Mouse (Mus musculus) kidney, postnatal 25 days (tissue): ENCODE measurements around the gene Borcs8.
A peak's percentile ranks its signal among the peaks of the same experiment; 100 is the strongest.

Experiments used
- DNase-seq, 2 experiments: peaks; one replicate each; pipeline ENCODE4 v3.0.0; 2021; ENCODE audit warnings: mixed read lengths in 2 of 2

The Borcs8 gene

DNA sequence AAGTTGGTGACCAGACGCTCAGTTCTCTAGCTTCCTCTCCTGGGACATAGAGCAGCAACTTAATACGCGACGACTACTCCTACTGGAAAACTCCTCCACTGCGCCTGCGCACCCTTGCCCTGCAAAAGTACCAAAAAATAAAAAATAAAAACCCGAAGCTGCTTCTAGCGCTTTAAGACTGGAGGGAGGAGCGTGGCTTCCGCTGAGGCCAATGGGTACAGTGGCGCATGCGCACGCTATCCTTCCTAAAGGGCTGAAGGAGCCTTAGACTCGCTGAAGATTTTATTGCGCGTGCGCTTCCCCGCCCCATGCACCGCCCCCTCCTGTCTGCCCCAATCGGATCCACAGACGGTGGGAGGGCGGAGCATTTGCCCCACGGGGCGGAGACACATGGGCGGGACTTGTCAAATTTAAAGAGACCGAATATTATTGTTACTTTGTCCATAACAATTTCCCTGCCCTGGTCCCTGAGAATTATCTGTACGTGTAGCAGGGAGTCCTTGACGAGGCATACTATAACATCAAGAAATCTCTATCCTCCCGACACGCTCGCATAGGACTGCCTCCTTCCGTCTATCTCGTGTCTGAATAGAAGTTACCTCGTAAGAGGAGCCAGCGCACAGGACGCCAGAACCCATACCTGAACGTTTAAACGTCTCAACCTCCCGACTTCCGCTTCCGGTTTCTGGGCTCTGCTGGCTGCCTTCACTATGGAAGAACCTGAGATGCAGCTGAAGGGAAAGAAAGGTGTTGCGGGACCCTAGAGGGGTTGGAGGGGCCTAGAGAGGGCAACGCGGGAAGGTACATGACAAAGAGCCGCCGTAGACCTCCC lies at the start of gene Borcs8, which contains the start of the genes Rfxank and Mef2b:
Borcs8 (plus strand) TSS at position 474 of the 832 bp plus-strand sequence.
Rfxank (minus strand) TSS at position 129 of the 832 bp plus-strand sequence.
Mef2b (plus strand) TSS at position 686 of the 832 bp plus-strand sequence.
- DNase-seq, result peak; percentile 100

DNA sequence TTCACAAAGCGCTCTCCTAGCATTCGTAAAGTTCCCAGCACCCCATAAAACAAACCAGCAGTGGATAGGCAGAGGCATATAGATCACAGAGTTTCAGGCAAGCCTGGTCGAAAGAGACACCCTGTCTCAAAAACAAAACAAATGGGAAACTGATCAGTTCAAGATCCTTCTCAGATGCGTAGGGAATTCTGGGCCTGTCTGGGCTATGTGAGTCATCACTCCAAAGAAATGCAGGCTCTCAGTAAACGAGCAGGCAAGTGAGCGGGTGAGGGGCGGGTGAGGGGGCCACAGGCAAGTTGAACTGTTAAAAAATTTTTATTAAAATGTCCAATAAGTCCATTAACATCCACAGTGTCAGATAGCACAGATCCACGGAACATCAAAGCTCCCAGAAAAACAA lies 46.5 kb upstream of the Borcs8 start:
- no peak for DNase-seq

DNA sequence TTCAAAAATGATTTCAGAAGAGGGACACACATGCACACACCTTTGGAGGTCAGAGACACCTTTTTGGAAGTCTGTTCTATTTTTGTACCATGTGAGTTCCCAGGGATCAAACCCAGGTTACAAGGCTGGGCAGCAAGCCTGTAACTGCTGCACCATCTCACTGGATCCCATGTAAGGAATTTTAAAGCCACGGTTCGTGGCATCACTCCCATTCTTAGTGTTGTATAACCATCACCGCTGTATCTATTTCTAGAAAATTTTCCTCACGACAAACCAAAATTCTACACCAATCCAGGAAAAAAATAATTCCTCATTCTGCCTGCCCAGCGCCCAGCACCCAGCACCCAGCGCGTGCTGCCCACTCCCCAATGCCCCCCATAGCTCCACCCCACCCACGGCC lies 40.0 kb upstream of the Borcs8 start:
- DNase-seq, result no peak

DNA sequence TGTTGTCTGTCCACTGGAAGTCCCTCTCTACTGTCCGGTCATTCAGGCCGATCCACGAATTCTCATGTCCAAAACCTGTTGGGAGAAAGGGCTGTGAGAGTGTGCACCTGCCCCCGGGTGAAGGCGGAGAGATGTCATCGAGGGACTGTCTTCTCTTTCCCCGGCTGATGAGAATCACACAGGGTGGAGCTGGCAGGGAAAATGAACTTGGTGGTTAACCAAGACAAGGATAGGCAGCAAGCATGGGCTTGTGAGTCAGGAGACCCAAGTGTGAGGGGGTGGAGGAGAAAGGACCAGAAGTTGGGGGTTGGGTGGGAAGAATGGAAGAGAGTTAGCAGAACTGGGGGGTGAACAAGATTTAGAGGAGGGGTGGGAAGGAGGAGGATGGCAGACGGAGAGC lies 39.1 kb upstream of the Borcs8 start:
- DNase-seq, result no peak

DNA sequence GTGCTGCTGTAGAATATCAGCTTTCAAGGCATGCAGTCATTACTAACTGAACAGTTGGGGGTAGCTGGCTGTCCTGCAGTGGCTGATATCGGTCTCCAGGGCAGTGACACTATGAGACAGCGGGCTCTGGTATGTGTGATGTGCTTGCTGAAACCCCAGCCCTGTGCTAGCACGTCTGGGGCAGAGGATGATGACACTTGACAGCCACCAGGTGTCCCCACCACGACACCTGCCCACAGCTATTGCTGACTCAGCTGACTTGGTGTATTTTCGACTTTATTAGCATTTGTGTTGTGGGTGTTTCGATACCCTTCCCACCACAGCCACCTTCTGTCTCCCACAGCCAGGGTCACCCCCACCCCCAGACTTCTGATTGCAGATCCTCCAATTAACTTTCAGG lies 34.8 kb upstream of the Borcs8 start:
- DNase-seq, result peak; percentile 40 to 67

DNA sequence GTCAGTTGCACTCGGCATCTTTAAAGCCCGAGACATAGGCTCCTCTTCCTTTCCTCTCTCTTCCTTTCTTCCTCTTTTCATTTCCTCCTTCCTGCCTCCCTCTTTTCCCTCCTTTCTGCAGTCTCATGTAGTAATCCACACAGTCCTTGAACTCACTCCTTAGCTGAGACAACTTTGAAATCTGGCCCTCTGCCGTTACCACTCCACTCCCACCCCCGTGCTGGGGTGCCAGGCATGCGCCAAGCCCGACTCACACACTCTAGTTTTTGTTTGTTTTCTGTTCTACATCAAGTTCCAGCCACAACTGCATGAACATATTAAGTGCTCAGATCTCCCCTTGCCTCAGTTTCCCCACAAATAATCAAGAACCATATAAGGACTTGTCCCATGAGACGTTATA lies 34.4 kb upstream of the Borcs8 start:
- no peak for DNase-seq

DNA sequence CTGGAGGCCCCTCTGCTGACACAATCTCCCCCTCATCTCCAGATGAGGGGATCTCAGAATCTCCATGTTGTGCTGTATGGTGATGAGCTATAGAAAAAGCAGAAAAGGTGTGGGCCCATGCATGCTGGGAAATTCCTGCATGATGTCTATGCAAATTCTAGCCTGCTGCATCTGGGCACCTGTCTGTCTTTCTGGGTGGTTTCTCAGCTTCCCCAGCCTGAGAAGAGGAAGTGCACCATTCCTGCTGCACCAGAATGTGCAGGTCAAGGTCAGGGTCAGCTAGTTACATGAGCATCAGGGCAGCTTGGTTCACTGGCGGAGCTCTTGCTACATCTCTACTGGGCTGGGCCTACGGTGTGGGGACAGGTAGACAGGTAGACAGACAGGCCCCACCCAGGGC lies 28.8 kb upstream of the Borcs8 start:
- DNase-seq, result no peak

DNA sequence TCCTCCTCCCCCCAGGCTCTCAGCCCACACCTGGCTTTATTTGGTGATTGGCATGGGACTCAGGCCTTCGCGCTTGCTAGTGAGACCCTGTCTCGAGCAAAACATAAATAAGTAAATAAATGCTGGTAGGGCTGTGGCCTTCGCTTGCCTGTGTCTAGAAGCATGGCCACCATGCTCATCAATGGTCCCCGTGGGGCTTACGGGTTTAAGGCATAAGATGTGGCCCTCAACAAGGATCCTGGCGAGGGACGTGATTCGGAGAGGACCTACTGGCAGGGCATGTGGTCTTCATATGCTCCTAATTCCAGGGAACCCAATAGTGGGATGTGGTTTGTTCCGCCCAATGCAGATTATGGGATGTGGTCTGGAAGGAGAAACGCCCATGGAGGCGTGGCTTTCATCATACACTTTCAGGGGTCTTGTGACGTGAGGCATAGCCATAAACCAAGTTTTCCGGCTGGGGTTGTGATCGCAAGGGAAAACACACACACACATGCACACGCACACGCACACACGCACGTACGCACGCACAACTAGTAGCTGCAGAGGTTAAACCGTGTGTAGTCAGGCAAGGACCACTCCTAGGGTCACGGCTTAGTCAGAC lies 28.0 kb upstream of the Borcs8 start:
- no peak for DNase-seq

DNA sequence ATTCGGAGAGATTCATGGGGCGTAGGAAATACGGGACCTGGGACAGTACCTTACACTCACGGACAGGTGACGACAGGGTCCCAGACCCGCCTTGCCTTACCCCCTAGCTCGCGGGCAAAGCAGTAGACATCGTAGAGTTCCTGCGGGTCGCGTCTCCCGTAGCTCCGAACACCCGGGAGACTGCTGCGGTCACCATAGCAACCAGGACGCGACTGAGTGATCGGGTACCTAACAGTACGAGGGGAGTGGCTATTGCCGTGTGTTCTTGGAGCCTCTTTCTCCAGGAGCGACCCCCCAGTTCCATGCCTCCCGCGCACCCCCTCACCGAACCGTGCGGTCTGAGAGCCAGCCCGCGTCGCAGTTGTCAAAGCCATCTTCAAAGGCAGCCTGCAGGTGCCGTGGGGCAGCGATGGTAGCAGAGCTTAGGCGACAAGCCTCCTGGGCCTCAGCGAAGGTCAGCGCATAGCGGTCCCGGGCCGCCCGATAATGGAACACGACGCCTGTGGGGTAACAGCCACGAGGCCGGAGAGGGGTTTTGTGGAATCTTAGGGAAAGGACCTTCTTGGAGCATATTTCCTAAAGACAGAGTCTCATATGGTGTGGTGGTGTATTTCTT lies 26.8 kb upstream of the Borcs8 start:
- DNase-seq, result no peak

DNA sequence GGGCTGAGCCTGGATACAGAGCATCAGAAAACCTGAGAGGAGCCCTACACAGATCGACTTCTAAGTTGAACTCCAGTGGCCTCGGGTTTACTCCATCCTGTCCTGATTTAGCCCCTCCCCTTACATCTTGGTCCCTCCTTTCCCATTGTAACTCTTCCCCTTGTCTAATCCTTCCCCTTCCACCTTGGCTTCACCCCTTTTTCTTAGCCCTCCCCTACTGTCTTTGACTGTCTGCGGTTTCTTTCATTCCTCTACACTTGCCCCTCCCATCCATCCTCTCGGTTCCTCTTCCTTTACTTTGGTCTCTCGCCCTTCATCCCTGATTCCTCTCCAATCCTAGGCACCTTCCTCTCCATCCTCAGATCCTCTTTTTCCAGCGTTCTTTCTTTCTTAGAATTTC lies 24.8 kb upstream of the Borcs8 start:
- no peak for DNase-seq

DNA sequence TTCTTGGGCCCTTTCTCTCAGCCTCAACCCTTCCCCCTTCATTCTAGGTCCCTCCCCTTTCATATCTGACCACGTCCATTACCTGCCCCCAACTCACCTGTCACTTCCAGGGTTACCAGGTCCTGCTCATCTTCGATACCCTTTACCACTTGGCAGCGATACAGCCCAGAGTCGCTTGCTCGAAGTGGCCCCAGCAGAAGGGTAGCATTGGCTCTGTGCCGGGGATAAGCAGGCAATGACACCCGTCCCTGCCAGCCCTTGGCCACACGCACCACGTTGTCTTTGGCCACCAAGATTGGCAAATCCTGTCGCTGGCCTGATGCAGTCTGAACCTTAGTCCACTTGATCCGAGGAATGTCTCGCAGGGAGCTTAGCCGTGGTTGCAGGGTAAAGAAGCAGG lies 24.4 kb upstream of the Borcs8 start:
- no peak for DNase-seq

DNA sequence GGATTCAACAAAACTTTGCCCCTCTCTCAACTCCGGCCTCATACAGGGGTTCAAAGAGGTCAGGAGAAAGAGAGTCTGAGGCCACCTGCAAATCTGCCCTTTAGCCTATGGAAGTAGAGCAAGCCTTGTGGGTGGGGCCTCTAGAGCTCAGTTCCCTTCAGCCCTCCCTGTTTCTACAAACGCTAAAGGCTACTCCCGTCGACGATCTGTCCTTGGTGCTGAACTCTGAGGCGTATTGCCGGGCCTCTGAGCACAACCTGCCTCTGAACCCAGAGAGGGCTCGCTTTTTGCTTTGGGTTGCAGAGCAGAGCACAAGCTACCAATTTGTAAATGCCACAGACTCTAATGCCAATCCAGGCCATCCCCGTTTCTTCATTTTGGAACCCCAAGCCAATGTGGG lies 21.7 kb upstream of the Borcs8 start:
- DNase-seq, result peak in 1 of 2 experiments; percentile 40

DNA sequence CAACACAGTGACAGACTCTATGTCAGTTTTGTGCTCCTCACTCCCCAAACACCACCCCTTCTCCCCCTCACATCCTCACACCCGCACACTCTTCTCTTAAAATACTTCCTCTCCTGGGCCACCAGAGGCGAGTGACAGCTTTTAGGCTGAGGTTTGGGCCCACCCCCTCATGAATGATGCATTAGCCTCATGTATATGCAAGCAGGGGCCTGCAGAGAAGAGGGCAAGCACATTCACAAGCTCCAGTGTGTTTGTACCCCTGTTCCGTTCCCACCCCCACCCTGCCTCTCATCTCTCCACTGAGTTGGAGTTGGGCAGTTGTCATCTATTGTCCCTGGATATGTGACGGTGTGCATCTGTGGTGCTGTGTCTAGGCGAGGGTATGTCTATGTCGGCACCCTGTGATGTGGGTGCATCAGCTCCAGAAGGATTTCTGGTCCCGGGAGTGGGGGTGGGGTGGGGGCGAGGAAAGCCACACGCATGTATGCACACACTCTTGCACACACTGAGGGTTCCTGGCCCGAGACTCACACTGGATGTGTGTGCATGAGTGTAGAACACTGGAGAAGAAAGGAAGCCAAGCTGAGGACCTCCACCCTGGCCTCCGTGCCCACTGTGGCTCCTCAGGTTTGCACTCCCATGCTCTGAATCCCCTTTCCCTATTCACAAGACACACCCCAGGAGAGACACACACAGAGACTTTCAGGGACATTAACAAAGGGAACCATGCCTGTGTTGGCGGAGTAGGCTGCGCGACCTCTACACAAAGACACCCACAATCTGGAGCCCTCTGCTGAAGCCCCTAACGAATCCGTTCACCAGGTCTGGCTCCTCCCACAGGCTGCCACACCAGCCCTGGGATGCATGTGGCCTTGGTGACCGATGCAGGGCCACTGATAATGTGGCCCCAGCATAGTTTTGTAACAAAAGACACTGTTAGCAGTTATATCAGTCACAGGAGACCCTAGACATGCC lies 20.3 kb upstream of the Borcs8 start:
- no peak for DNase-seq

DNA sequence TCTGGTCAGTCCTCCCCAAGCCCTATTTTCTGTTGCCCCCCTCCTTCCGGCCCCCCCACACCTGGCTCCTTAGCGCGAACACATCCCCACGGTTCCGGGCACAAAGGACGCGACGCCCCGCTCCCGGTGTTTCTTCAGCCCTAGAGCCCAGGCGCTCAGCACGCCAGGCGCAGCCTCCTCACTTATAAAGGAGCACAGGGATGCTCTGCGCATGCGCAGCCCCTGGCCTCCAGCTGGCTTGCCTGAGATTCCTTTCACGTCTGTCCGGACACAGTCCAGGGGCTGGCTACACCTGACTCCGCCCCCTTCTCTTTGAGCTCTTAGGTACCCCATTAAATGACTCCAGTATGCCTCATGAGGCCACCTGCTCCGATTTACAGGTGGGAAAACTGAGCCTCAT lies 18.6 kb upstream of the Borcs8 start, which contains the start of gene Ncan:
Ncan (minus strand) TSS at position 207 of the 400 bp plus-strand sequence.
- peak; percentile 74 to 82 for DNase-seq

DNA sequence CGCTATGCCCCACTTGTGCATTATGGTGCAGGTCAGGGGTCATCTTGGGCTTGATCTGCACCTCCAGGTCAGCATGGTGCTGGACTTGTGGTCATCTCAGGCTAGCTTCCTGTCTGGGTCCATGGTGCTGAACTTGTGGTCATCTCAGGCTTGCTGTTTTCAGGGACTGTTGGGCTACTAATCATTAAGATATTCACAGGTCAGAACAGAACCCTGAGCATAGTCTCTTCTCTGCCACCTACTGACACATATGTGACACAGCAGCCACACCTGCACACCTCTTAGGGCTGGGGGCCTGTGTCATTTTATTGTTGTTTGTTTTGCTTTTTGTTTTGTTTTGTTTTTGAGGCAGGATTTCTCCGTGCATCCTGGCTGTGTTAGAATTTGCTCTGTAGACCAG lies 16.4 kb upstream of the Borcs8 start:
- DNase-seq, result no peak

DNA sequence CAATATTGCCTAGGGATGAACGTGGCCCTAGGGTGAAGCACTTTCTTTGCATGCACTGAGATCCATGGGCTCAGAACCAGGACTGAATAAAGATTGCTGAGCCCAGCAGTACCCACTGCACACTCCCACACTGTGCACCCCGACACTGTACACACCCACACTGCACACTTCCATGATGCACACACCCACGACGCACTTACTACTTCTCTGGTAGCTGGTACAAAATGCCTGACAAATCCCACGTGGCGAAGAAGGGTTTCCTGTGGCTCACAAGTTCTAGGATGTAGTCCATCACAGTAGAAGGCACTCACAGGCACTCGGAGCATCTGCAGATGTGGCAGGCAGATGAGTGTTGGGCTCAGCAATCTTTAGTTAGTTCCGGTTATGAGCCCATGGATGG lies 14.3 kb upstream of the Borcs8 start:
- DNase-seq, result no peak

DNA sequence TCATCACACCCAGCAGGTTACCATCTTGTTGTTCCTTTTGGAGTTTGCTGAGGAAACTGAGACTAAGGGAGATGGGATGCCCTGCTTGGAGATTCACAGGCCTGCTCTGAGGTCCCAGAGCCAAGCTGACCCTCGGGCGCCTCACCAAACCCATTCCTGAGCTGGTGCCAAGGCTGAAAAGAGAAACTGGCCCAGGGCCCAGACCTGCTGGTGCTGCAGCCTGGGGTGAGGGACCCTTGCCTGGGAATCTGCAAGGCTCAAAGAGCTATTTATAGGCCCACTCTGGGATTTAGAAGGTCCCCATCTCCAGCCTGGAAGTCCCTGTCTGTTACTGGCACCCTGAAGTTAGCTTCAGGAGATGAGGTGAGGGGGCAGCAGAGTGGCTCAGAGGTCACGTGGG lies 10.9 kb upstream of the Borcs8 start:
- DNase-seq, result peak; percentile 52 to 60

DNA sequence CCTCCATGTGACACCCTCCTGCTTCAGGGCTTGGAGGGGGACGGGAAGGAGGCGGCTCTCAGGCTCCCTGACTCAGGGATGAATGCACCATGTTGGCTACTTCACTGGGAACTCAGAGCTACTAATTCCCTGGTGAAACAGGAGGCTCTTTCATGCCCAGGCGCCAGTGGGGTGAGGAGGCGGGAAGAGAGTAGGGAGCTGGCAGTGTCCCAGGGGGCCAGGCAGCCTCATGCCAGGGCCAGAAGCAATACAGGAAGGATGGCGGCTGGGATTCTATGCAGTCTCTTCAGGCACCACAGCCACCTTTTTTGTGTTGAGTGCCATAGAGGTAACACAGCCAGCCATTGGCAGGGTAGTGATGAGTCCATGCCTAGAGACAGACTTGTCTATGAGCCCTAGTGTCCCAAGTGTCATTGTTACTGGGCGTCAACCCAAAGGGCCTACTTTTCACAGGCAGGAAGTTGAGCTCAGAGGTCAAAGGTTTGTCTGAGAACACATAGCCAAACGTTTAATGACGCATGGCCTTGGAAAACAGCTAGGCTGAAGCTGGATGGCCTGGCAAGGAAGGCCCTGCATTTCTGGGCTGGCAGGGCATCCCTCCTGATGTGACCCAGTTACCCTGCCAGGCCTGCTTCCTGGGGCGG lies 9.9 kb upstream of the Borcs8 start:
- DNase-seq, result peak; percentile 19 to 59

DNA sequence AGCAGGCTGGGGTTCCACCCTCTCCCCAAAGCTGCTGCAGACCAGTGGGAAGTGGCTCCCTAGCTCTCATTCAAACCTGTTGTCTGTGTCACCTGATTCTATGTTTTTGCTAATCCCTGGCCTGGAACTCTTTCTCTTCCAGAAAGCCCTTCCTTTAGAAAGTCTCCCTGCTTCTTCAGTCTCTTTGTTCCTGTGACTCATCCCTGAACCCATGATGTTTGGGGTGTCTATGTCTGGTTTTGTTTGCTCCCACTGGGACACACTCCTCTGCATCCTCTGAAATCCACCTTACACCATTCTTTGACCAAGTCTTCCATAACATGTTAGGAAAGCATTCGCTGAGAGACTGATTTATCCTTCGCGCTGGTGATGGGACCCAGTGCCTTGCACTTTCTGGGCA lies 9.2 kb upstream of the Borcs8 start:
- no peak for DNase-seq

DNA sequence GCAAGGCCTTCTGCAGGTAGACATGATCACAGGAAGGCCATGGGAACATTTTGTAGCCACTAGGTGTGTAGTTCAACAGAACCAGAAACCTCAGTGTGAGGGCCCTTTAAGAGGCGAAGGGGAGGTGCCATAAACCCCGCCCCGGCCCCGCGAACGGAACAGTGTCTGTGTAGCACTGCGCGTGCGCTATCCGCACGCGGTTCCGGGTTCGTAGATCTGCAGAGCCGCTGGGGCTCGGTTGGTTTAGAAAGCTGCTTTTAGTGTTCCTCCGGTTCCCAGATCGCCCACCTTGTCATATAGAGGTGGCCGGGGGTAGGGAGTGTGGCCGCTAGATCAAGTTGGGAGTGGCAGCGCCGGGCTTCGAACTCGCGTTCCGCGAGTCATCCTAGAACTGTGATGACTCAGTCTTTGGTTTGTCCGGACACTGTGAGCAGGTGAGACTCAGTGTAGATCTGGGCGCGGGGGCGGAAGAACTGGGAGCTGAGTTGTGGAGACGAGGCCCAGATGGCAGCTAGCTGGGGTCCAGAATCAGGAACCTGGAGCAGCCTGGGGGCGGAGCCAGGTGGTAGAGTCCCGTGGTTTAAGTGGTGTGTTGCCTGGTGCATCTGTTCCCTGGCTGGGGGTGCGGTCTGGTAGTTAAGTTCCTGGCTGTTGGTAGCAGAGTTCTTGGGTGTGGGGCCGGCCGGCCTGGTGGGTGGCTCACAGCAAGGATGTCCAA lies 8.0 kb upstream of the Borcs8 start, which contains the start of gene Nr2c2ap:
Nr2c2ap (plus strand) TSS at position 168 of the 718 bp plus-strand sequence.
- peak; percentile 91 for DNase-seq

DNA sequence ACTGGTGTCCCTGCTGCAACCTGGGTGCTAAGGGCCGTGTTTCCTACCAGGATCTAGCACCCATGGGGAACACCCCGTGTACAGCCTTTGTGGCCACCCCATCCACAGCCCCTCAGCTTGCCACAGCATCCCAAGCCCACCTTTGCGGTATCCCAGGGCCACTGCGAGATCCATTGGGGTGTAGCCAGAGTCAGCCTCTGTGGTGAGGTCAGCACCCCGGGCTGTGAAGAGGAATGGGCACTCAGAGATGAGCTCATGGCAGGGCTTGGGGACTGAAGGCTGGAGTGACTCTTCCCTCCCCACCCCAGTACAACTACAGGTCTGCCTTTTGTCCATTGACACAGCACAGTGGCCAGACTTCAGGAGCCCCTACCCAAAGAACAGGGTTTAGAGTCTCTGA lies 5.2 kb upstream of the Borcs8 start:
- DNase-seq, result no peak
